Mouse (Mus musculus) monocyte, adult 5-6 weeks (primary cell): ENCODE results near the gene Pdgfb. TPM values are rescaled to one million over a fixed set of nuclear protein-coding genes. Genes with fewer than 3 reads are reported as not detected.

Source experiments
- ATAC-seq: fragments of 153-309, 156-312 bp; replicated peaks from 2 replicates; pipeline ENCODE4 v1.8.0; 2017; ENCODE audit warnings: mild to moderate bottlenecking; ENCODE audit not compliant: low TSS enrichment, insufficient number of reproducible peaks, severe bottlenecking, poor library complexity, low FRiP score
- total RNA-seq: library from RNA; stranded (forward); fragments of 200-1000, 200-491, 200-594 nt; gene quantifications from 3 replicates; pipeline ENCODE4 v1.2.3, GENCODE M21; 2017

Pdgfb gene
- total RNA-seq, result 14.3 to 55.2 TPM (median 25.5 TPM) in 3 replicates

DNA sequence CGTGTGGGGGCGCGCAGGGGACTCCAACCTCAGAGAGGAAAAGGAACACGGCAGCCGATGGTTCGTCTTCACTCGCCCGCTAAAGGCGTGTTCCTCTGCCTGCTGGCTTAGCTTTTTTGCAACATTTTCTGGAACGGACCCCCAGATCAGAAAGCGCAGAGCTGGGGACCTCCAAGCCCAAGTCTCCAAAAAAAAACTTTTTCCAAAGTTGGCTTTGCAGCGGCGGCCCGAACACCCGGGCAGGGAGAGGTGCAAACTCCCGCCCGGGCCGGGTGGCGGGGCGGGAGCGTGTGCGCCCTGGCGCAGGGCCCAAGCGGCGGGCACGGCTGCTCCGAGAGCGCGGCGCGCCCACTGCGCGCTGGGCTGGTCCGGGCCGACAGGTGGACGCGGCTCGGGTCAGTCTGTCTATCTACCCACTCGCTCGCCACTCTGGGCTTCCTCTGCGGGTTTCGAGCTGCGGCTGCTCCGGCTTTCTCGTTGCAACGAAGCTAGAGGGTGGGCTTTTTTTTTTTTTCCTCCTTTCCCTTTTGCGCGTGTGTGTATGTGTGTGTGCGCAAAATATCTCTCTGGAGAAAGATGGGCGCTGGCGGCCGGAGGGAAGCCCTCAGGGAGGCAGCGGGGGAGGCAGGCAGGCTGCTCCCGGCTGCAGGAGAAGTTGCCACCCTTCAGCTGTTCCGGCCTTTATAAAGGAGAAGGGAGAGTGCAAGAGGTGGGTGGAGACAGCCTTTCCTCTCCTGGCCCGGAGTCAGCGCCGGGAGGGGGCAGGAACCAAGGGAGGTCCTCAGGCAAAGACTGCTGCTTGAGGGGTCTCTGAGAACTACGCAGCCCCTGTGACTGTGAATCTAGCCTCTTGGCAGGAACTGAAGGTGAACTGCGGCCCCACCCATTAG, at the start of gene Pdgfb:
TSS of gene Pdgfb (minus strand) at position 657 of the 890 bp plus-strand sequence.
- ATAC-seq, result peak; percentile 47; the same call in 1 of the 2 replicates

DNA sequence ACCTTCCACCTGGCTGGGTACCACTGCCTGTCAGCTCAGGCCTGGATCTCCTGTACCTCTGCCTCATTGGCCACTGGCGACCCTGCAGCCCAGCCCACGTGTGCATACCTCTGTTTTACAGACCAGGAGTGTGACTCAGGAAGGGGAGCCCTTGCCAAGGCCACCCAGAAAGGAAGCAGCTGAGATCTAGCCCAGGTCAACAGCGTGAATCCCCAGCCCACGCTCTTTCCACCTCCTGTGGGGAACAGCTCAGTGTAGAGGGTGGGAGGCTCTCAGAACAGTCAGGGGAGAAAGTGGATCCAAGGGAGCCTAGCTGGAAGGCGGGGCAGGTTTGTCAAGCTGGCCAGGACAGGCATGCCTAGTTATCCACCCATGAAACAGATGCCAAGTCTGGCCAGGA, 48.0 kb upstream of the Pdgfb start:
- ATAC-seq, result no peak

DNA sequence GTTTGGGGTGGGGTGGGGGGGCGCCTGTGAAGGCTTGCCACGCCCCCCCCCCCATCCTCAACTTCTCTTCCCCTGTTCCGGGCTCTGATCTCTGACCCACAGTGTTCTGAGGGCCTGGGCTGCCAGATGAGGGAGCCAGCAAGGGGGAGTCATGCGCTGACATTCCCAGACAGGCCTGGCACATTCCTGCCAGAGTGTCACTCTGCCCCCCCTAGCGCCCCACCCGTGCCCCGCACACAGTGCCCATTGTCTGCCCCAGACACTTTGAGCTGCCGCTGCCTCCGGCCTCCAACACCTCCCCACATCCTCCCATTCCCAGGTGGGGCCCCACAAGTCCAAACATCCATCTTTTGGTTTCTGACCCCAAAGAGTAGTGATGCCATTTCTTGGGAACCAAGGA, 47.6 kb upstream of the Pdgfb start:
- ATAC-seq, result no peak

DNA sequence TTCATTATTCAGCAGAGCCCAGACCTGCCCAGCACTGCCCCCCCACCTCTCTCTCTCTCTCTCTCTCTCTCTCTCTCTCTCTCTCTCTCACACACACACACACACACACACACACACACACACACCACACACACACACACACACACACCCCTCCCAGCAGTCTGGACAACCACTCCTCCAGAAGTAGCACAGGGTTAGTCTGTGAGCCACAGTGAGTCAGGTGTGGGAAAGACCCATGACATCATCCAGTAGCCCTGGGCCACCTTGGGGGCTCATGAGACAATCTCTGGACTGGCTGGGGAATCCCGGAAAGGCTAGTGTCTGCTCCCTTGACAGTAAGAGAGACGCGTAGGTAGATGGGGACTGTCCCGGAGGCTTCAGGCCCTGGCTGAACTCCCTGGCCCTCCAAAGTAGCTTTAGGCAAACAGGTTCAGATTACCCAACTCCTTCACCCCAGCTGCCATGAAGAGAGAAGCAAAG, 46.3 kb upstream of the Pdgfb start:
- no peak for ATAC-seq

DNA sequence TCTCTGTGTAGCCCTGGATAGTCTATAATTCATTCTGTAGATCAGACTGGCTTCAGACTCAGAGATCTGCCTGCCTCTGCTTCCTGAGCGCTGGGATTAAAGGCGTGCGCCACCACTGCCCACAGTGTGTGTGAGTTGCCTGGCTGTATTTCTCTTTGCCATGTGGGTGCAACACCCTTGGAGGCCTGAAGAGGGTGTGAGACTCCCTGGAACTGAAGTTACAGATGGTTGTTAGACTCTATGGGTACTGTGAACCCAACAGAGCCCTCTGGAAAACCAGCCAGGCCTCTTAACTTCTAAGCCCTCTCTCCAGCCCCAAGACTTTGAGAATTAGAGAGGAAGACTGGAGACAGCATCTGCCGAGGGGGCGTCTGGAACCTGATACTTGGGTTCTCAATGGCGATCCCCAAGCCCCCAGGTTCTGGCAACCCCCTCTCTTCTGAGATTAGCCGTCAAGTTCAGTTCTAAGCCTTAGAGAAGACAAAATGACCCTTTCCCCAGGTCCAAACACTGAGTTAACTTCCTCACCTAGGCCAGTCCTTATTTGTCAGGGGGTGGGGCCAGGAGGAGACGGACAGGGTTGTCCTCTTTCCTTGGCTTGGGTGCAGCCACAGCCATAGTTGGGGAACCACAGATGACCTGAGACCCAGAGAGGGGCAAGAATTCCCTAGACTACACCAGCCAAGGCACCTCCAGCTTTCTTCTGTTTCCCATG, 45.7 kb upstream of the Pdgfb start:
- no peak for ATAC-seq

DNA sequence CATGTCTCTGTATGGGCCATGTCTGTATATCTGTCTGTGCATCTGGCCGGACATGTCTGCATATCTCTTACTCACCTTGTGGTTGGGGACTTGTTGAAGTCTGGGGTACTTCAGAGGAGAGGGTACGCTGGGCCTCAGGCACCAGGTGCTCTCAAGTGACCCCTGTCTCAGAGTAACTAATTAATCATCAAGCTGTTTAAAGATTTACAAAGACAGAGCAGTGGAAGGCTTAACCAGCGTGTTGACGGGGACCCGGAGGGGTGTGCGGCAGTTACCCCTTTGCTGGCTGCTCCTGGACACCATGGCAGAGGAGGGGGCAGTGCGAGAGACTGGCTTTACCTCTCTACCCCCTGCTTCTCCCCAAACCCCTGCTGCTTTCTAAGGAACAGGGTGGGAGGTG, 44.8 kb upstream of the Pdgfb start:
- no peak for ATAC-seq

DNA sequence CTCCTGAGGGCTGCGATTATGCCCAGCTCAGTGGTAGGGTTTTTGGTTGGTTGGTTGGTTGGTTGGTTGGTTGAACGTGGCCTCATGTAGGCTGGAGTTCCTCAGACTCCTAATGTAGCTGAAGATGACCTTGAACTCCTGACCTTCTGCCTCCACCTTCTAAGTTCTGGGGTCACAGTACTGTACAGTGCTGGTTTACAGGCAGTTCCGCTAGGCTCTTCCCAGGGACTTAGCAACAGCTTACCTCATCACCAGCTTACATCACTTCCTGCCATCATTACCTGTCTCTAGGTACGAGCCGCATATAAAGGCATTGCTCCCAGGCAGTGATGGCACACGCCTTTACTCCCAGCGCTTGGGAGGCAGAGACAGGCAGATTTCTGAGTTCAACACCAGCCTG, 43.4 kb upstream of the Pdgfb start:
- ATAC-seq, result no peak

DNA sequence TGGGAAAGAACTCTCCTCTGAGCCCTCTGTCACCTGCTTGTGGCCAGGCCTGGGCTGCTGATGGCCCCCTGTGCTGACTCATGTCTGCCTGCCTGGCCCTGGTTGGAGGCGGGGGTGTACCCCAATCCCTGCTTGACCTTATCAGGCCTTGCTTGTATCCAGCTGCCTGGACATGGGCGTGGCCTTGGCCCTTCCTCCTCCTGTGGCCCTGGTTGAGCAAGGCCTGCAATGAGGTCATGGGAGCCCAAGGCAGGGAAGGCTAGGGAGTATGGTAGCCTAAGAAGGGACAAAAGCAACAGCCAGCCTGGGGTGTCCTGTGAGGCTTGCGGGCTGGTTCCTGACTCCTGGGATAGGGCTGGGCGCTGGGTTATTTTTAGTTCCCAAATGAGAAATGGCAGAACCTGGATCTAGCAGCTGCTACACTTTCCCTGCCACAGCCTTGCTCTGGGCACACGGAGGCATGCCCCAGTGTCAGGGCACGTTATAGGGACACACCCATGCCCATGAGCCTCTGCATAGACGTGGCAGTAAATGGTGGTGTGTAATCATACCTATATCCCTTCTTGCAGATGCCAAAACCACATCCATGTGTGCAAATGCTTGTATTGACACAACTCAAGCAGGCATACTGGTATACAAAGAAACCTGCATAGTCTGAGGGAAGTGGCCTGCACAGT, 39.4 kb upstream of the Pdgfb start:
- peak; percentile 86 for ATAC-seq

DNA sequence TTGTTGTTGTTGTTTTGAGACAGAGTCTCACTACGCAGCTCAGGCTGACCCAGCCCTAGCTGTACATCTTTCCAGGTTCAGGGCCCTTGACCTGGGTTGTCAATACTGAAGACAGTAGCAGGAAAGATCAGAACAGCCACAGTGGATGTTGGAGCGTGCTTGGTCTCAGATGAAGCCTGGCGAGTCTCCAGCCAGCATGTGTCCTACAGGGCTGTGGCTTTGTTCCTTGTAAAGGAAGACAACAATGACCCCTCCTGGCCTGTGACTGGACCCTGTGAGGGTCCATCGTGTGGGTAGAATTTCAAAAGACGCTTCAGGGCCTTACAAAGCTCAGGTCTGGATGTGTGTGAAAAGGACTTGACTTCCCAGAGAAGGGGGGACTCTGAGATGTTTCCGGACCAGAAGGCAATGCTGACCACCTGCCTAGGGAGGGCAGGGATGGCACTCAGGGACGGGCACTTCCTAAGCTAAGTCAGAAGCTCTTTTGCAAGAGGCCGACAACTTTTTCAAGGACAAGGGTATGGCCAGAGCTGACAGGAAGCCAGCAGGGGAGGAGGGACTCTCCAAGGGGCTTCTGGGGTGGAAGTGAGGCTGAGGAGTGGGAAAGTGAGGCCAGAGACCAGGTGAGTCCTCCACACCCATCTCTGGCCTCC, 38.7 kb upstream of the Pdgfb start:
- ATAC-seq, result no peak

DNA sequence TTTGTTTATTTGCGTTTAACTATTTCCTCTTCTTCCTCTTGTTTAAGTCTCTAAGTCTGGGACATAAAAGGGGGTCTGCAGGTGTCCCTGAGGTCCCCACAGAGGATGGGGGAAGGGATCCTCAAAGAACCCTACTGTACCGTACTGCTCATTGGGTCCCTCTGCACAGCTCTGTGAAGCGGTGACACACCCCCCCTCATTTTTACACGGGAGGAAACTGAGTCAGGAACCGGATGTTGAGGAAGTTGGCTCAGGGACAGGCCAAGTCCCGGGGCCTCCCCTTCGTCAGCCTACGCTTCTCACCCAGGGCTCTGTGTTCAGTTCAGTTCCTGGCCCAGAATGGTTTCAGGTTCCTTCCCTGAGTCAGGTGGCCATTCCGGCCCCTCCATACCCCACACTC, 37.0 kb upstream of the Pdgfb start:
- ATAC-seq, result no peak

DNA sequence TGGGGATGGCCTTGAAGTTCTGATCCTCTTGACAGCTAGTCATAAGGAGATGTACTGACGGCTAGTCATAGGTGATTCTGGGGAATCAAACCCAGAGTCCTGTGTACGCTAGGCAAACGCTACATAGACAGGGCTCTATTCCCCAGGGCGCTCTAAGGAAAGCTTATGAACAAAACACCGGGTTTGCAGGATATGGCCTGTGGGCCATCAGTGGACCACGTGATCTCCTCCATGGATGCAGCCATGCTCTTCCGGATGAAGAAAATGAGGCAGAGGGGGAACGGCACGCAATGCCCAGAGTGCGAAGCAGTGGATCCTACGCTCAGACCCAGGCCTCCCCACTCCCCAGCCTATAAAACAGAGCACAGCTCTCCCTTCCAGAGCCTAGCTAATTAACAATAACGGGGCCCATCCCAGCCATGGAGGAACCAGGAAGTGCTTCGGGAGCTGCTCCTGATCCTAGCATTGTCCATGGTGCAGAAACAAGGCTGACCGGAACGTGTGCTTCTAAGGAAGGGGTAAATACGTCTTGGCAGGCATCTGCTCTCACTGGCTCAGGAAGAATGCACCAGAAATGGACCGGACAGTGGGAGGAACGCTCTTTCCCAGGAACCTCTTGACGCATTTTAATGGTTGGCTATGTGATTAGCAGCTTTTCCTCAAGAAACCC, 36.5 kb upstream of the Pdgfb start:
- no peak for ATAC-seq

DNA sequence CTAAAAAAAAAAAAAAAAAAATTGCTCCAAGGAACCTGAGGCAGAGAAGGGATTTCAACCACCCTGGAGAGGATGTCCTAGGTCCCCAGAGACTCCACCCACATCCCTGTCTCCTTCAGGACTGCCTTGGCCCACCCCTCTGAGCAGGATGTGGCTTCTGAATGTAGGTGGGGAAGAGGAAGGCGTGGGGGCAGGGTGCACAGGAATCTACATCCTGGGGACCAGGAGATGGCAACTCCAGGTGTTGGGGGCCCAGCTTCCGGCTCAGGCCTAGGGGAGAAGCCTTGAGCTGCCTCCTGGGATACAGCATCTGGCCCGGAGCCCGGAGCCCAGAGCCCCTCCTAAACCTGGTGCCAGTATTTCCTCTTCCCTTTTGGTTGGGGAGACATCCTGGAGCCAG, 35.3 kb upstream of the Pdgfb start:
- ATAC-seq, result no peak

DNA sequence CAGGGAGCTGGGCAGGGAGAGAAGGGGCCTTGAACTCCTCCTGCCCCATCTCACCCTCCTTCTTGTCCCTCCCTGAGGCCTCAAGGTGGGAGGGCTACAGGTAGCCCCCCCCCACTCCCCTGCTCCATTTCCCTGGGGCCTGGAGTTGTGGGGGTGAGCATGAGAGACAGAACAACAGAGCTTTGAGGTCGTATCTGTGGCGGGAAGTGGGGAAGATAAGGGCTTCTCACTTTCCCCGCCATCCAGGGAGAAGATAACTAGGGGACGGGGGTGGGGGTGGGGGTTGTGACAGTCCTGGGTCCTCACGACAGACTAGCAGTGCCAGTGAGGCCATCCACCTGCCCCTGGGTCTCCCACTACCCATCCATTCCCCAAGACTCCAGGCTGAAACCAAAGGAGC, 33.2 kb upstream of the Pdgfb start:
- ATAC-seq, result no peak

DNA sequence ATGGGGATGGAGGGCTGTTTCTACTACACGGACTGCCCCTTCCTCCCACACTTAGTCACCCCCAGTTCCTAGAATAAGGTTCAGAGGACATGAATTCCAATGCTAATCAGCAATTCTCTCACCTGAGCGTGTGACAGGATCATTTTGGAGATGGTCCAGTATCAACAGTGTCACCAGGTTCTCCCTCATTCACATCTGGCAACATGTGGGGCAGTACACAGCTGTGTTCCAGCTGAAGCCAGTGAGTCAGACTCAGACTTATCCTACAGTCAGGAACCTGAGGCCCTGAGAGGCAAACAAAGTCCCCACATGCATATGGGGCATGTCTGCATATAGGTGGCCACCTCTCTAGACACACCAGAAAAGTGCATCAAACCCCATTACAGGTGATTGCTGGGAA, 32.5 kb upstream of the Pdgfb start:
- no peak for ATAC-seq

DNA sequence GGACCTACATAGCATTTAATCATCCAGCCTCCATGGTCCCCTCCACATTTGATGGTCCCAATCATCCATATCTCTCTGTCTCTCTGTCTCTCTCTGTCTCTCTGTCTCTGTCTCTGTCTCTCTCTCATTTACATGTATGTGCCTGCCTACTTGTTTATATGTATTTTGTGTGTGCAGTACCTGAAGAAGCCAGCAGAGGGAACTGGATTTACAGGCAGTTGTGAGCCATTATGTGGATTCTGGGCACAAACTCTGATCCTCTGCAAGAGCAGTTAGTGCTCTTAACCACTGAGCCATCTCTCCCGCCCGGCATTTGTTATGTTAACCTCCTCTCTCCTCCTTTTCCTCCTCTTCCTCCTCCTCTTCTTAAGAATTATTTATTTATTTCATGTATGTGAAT, 31.0 kb upstream of the Pdgfb start:
- no peak for ATAC-seq

DNA sequence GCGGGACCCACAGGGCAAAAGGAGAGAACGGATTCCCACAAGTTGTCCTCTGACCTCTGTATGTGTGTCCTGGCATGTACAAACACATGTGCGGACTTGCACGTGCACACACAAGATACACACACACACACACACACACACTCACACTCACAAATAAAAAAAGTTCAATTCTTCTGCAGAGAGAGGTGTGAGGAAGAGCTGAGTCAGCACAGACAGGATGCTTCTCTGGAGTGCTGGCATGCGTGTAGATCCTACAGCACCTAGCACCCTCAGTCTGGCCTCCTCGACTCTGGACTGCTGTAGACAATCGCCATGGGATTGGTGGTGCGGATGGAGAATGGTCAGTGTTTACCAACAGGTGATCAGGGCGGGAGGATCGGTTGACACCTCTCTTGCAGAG, 29.5 kb upstream of the Pdgfb start:
- ATAC-seq, result no peak

DNA sequence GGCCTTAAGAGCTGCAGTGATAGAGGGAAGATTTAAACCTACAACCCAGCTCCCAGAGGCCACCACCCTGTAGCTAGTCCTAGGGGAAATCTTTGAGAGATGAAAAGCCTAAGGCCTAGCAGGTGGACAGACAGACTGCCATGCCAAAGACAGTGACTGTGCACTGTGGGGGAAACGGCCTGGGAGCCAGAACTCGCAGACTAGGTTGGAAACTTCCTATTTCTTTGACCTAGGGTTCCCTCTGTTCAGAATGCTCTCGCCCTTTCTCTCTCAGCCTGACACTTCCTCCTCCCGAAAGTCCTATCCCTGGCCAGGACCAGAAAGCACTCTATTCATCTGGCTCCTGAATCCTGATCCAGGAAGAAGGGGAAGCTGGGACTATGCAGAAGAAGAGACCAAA, 27.4 kb upstream of the Pdgfb start:
- 0 out of 2 replicates have a peak, but pooled peaks have one; percentile 50 for ATAC-seq

DNA sequence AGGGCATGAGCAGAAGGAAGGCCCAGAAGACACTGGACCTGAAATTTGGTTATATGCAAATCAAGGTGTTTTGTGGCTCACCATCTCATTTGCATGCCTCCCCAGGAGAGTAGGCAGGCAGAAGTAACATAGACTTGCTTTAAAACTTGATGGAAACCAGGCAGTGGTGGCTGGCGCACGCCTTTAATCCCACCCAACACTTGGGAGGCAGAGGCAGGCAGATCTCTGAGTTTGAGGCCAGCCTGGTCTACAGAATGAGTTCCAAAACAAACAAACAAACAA, 23.3 kb upstream of the Pdgfb start:
- no peak for ATAC-seq
